35 mouse cellular contexts compared by ENCODE assay signal in genomic region chr10:76602690-76603089, GRCm38 (mm10). TPM values are rescaled to one million over a fixed set of nuclear protein-coding genes. Genes with fewer than 3 reads are reported as not detected.
DNase-seq lines count a peak whose midpoint lies in the region; ATAC-seq lines count a peak whose summit lies in the region.
"Had no signal": no experiment of that assay in that cellular context is flagged by ENCODE, and none has a peak within 500 bp of the region (broad histone marks: within the 10 kb centered on the region; RNA-seq: fewer than 3 reads in every experiment).

No protein-coding gene starts in this region.

- H3K27ac ChIP-seq in heart, embryonic 13.5 days (replicated peaks): peak overlapping the region; percentile 36; the same call in 1 of the 2 replicates
- H3K27ac ChIP-seq in heart, embryonic 11.5 days (ENCODE audit: low read depth, low read length): no peak overlapping the region
- no peak overlapping the region for H3K27ac ChIP-seq in hindbrain, embryonic 12.5 days
- H3K27ac ChIP-seq: embryonic facial prominence, embryonic 10.5 days; embryonic facial prominence, embryonic 15.5 days; forebrain, embryonic 13.5 days; hindbrain, embryonic 14.5 days; left cerebral cortex, adult 2 months; limb, embryonic 12.5 days; liver, embryonic 15.5 days; lung, embryonic 15.5 days; midbrain, embryonic 12.5 days; neural tube, embryonic 12.5 days had no signal

- H3K9me3 ChIP-seq in heart, embryonic 13.5 days: no peaks in the 10 kb centered on the region
- H3K9me3 ChIP-seq in heart, embryonic 11.5 days (replicated peaks; ENCODE audit: control insufficient read depth, low read length): no peaks in the 10 kb centered on the region
- H3K9me3 ChIP-seq in hindbrain, embryonic 12.5 days (replicated peaks): no peaks in the 10 kb centered on the region
- H3K9me3 ChIP-seq: embryonic facial prominence, embryonic 10.5 days; embryonic facial prominence, embryonic 15.5 days; forebrain, embryonic 13.5 days; limb, embryonic 12.5 days; liver, embryonic 15.5 days; lung, embryonic 15.5 days; midbrain, embryonic 12.5 days; neural tube, embryonic 12.5 days had no signal

- no peaks in the 10 kb centered on the region for H3K27me3 ChIP-seq in heart, embryonic 13.5 days (replicated peaks)
- H3K27me3 ChIP-seq in heart, embryonic 11.5 days (ENCODE audit: control insufficient read depth, insufficient read depth, low read length): no peaks in the 10 kb centered on the region
- H3K27me3 ChIP-seq in hindbrain, embryonic 12.5 days: no peaks in the 10 kb centered on the region
- H3K27me3 ChIP-seq: embryonic facial prominence, embryonic 15.5 days; forebrain, embryonic 13.5 days; limb, embryonic 12.5 days; liver, embryonic 15.5 days; lung, embryonic 15.5 days; neural tube, embryonic 12.5 days had no signal

- H3K36me3 ChIP-seq in heart, embryonic 13.5 days: peaks cover 67% of the 10 kb centered on the region
- H3K36me3 ChIP-seq in heart, embryonic 11.5 days (ENCODE audit: control insufficient read depth, insufficient read depth, low read length): peaks cover 5% of the 10 kb centered on the region; the same call in 1 of the 2 replicates
- no peaks in the 10 kb centered on the region for H3K36me3 ChIP-seq in hindbrain, embryonic 12.5 days
- H3K36me3 ChIP-seq: embryonic facial prominence, embryonic 10.5 days; liver, embryonic 15.5 days; midbrain, embryonic 12.5 days; neural tube, embryonic 12.5 days had no signal

- no peak overlapping the region for H3K4me2 ChIP-seq in heart, embryonic 13.5 days
- no peak overlapping the region for H3K4me2 ChIP-seq in heart, embryonic 11.5 days
- H3K4me2 ChIP-seq in hindbrain, embryonic 12.5 days (replicated peaks): no peak overlapping the region
- H3K4me2 ChIP-seq: embryonic facial prominence, embryonic 15.5 days; forebrain, embryonic 13.5 days; hindbrain, embryonic 14.5 days; limb, embryonic 12.5 days; liver, embryonic 15.5 days; lung, embryonic 15.5 days; midbrain, embryonic 12.5 days; neural tube, embryonic 12.5 days had no signal

- no peak overlapping the region for H3K9ac ChIP-seq in heart, embryonic 13.5 days
- H3K9ac ChIP-seq in heart, embryonic 11.5 days (ENCODE audit: low read depth, low read length): no peak overlapping the region
- no peak overlapping the region for H3K9ac ChIP-seq in hindbrain, embryonic 12.5 days
- H3K9ac ChIP-seq: embryonic facial prominence, embryonic 15.5 days; forebrain, embryonic 13.5 days; hindbrain, embryonic 14.5 days; limb, embryonic 12.5 days; liver, embryonic 15.5 days; lung, embryonic 15.5 days; midbrain, embryonic 12.5 days; neural tube, embryonic 12.5 days had no signal

- H3K4me3 ChIP-seq in heart, embryonic 13.5 days: no peak overlapping the region
- no peak overlapping the region for H3K4me3 ChIP-seq in heart, embryonic 11.5 days (ENCODE audit: low read depth, low read length)
- no peak overlapping the region for H3K4me3 ChIP-seq in hindbrain, embryonic 12.5 days
- H3K4me3 ChIP-seq: embryonic facial prominence, embryonic 10.5 days; embryonic facial prominence, embryonic 15.5 days; forebrain, embryonic 13.5 days; left cerebral cortex, adult 2 months; limb, embryonic 12.5 days; liver, embryonic 15.5 days; lung, embryonic 15.5 days; midbrain, embryonic 12.5 days; myocyte; neural tube, embryonic 12.5 days had no signal

- 28% methylated on average over 3 of the region's 3 CpGs for WGBS in heart, embryonic 13.5 days
- WGBS in heart, embryonic 11.5 days (ENCODE audit: insufficient replicate concordance): 38% methylated on average over 3 of the region's 3 CpGs
- whole genome bisulfite sequencing in hindbrain, embryonic 12.5 days: 90% methylated on average over 3 of the region's 3 CpGs

- no peak for ATAC-seq in heart, embryonic 13.5 days (ENCODE audit: extremely low read depth, insufficient number of reproducible peaks, low FRiP score, low TSS enrichment)
- ATAC-seq in heart, embryonic 11.5 days (replicated peaks; ENCODE audit: insufficient number of reproducible peaks, low FRiP score, low TSS enrichment): no peak
- ATAC-seq in hindbrain, embryonic 12.5 days (ENCODE audit: low FRiP score): no peak
- ATAC-seq: forebrain, embryonic 13.5 days had no signal

- intact Hi-C loops in heart, postnatal 10 days (cut with DNase I): no loop called here

- DNase-seq in heart, postnatal 10 days: peak; percentile 51 to 52
- no peak for DNase-seq in heart, adult 8-10 months (ENCODE audit: low spot score)
- peak; percentile 83 for DNase-seq in Muller cell, postnatal 12 days (ENCODE audit: inconsistent ontology term)
- peak; percentile 29 for DNase-seq in NIH3T3 (ENCODE audit: low read depth)
- DNase-seq in layer of hippocampus, adult 9-10 months (ENCODE audit: low spot score): no peak
- DNase-seq: adrenal gland, postnatal 14 days; B cell, adult 2 months; kidney, adult 11 months; kidney, postnatal 14 days; right cerebral cortex, adult 18-20 months; spleen, adult 18-20 months; thymus, postnatal 14 days had no signal

- peaks cover 11% of the 10 kb centered on the region for H3K4me1 ChIP-seq in heart, embryonic 13.5 days
- peaks cover 6% of the 10 kb centered on the region; the same call in 1 of the 2 replicates for H3K4me1 ChIP-seq in heart, embryonic 11.5 days (ENCODE audit: control insufficient read depth, insufficient read depth, low read length)
- H3K4me1 ChIP-seq in hindbrain, embryonic 12.5 days: no peaks in the 10 kb centered on the region
- H3K4me1 ChIP-seq: embryonic facial prominence, embryonic 10.5 days; embryonic facial prominence, embryonic 15.5 days; forebrain, embryonic 13.5 days; limb, embryonic 12.5 days; liver, embryonic 15.5 days; lung, embryonic 15.5 days; midbrain, embryonic 12.5 days; neural tube, embryonic 12.5 days had no signal

RNA-seq across cellular contexts. Expression of gene Col6a2, which starts 20.7 kb away (rescaled TPM):
- 47.1 and 51.6 TPM in 2 replicates for polyA plus RNA-seq in heart, embryonic 13.5 days (2015; fragmentation: Nextera tagmentation; extraction: Ambion mirVana)
- 11.6 and 16.3 TPM in 2 replicates for polyA plus RNA-seq in heart, embryonic 11.5 days (2014; fragmentation: Nextera tagmentation; extraction: Ambion mirVana)
- total RNA-seq in heart, postnatal 10 days (2021): 100 to 1,000 TPM; 224 to 241 TPM
- 10 to 100 TPM; 27.7 to 45.4 (median 40.4) TPM for total RNA-seq in heart, adult 8-10 months (2022)
- polyA plus RNA-seq in hindbrain, embryonic 12.5 days (2016; fragmentation: Nextera tagmentation; extraction: Ambion mirVana): 53.0 and 68.6 TPM in 2 replicates

RNA-seq across cellular contexts. Expression of gene Ftcd, which starts 27.2 kb away (rescaled TPM):
- 3.0 and 3.6 TPM in 2 replicates for polyA plus RNA-seq in heart, embryonic 13.5 days (2015; fragmentation: Nextera tagmentation; extraction: Ambion mirVana)
- polyA plus RNA-seq in heart, embryonic 11.5 days (2014; fragmentation: Nextera tagmentation; extraction: Ambion mirVana): 1.9 and 3.4 TPM in 2 replicates
- under 1 TPM in 1 of 2 experiments, not detected in 1; 0.45 TPM for total RNA-seq in heart, postnatal 10 days (2021)
- total RNA-seq in heart, adult 8-10 months (2022): not detected
- not detected in 2 replicates for polyA plus RNA-seq in hindbrain, embryonic 12.5 days (2016; fragmentation: Nextera tagmentation; extraction: Ambion mirVana)
- total RNA-seq: heart, postnatal 25 days; layer of hippocampus, postnatal 14 days; left cerebral cortex, adult 2 months; megakaryocyte, adult 5-6 weeks had no signal
- polyA plus RNA-seq: embryonic facial prominence, embryonic 10.5 days; embryonic facial prominence, embryonic 15.5 days; forebrain, embryonic 13.5 days; hindbrain, embryonic 14.5 days; limb, embryonic 12.5 days; lung, embryonic 15.5 days; midbrain, embryonic 12.5 days; myocyte; neural tube, embryonic 12.5 days; urinary bladder, adult 2 months had no signal

RNA-seq across cellular contexts. Expression of gene Spatc1l, which starts 40.6 kb away (rescaled TPM):
- polyA plus RNA-seq in heart, embryonic 13.5 days (2015; fragmentation: Nextera tagmentation; extraction: Ambion mirVana): not detected in 2 replicates
- polyA plus RNA-seq in heart, embryonic 11.5 days (2014; fragmentation: Nextera tagmentation; extraction: Ambion mirVana): not detected in 2 replicates
- total RNA-seq in heart, postnatal 10 days (2021): not detected
- not detected for total RNA-seq in heart, adult 8-10 months (2022)
- polyA plus RNA-seq in hindbrain, embryonic 12.5 days (2016; fragmentation: Nextera tagmentation; extraction: Ambion mirVana): not detected in 2 replicates
- total RNA-seq: adrenal gland, postnatal 14 days; heart, postnatal 25 days; layer of hippocampus, postnatal 14 days; left cerebral cortex, adult 2 months; left cerebral cortex, postnatal 25 days; liver, adult 2 months; megakaryocyte, adult 5-6 weeks; midbrain, postnatal 0 days had no signal
- polyA plus RNA-seq: hindbrain, embryonic 14.5 days; kidney, embryonic 14.5 days; limb, embryonic 12.5 days; liver, embryonic 15.5 days; lung, embryonic 15.5 days; midbrain, postnatal 0 days; myocyte; neural tube, embryonic 12.5 days; stomach, embryonic 16.5 days had no signal

Comparison
In these comparisons a context has a peak if more than half of its experiments do, and no peak if none do; other contexts are left out.
1. DNase-seq: peak in heart, postnatal 10 days (2 of 2), Muller cell, postnatal 12 days (single experiment) and NIH3T3 (single experiment); none in heart, adult 8-10 months (single experiment) and layer of hippocampus, adult 9-10 months (single experiment).